Mouse (Mus musculus): ENCODE results near the gene Pcsk5. TPM values are rescaled to one million over a fixed set of nuclear protein-coding genes. Genes with fewer than 3 reads are reported as not detected.

Gene Pcsk5
- polyA plus RNA-seq, 1 experiment from 2014 or later: 12.0 TPM

GRCm38 (mm10) chr19:17835681-17836565 lies 1.5 kb downstream of the Pcsk5 start:
- ATAC-seq (ENCODE audit: low FRiP score): no peak

GRCm38 (mm10) chr19:17834894-17835293 lies 2.5 kb downstream of the Pcsk5 start:
- no peaks in the 10 kb centered on the region for H3K36me3 ChIP-seq
- H3K4me2 ChIP-seq (replicated peaks): peak overlapping the region; percentile 91; the same call in 1 of the 2 replicates
- no peak for ATAC-seq (ENCODE audit: low FRiP score)

More at GRCm38 (mm10) chr19:17835681-17836565, 1.5 kb downstream of the Pcsk5 start:
- under 1% methylated on average over 28 of the region's 28 CpGs for WGBS
- H3K4me2 ChIP-seq (replicated peaks): peak overlapping the region; percentile 91
- no peaks in the 10 kb centered on the region for H3K9me3 ChIP-seq (replicated peaks)
- no peaks in the 10 kb centered on the region for H3K36me3 ChIP-seq
- peak overlapping the region; percentile 78 for H3K4me3 ChIP-seq
- H3K27me3 ChIP-seq: peaks cover 4% of the 10 kb centered on the region; the same call in 1 of the 2 replicates
- peaks cover 15% of the 10 kb centered on the region for H3K4me1 ChIP-seq
- H3K9ac ChIP-seq: peak overlapping the region; percentile 83
- no peak overlapping the region for H3K27ac ChIP-seq

GRCm38 (mm10) chr19:17831376-17831775 lies 6.1 kb downstream of the Pcsk5 start:
- Histone ChIP-seq H3K27me3 (peaks cover 4% of the 10 kb centered on the region; the same call in 1 of the 2 replicates), H3K4me3 (no peak overlapping the region), H3K4me1 (peaks cover 12% of the 10 kb centered on the region), H3K36me3 (no peaks in the 10 kb centered on the region), H3K9me3 (replicated peaks) (no peaks in the 10 kb centered on the region), H3K27ac (no peak overlapping the region), H3K9ac (no peak overlapping the region), H3K4me2 (replicated peaks) (no peak overlapping the region)
- ATAC-seq (ENCODE audit: low FRiP score): no peak
- 92% methylated on average over 2 of the region's 2 CpGs for WGBS

More at GRCm38 (mm10) chr19:17834894-17835293, 2.5 kb downstream of the Pcsk5 start:
- no peak overlapping the region for H3K27ac ChIP-seq
- peaks cover 4% of the 10 kb centered on the region; the same call in 1 of the 2 replicates for H3K27me3 ChIP-seq
- H3K4me3 ChIP-seq: no peak overlapping the region
- H3K4me1 ChIP-seq: peaks cover 15% of the 10 kb centered on the region
- no peak overlapping the region for H3K9ac ChIP-seq
- no peaks in the 10 kb centered on the region for H3K9me3 ChIP-seq (replicated peaks)

- no peak for ATAC-seq (ENCODE audit: low FRiP score)
- no peak overlapping the region for H3K4me3 ChIP-seq
- 85% methylated on average over 8 of the region's 8 CpGs for WGBS
Observed at GRCm38 (mm10) chr19:17828414-17828813, 9.0 kb downstream of the Pcsk5 start.

GRCm38 (mm10) chr19:17826694-17827093 lies 10.7 kb downstream of the Pcsk5 start:
- Histone ChIP-seq H3K4me3 (no peak overlapping the region), H3K9ac (no peak overlapping the region), H3K4me2 (replicated peaks) (no peak overlapping the region), H3K9me3 (replicated peaks) (no peaks in the 10 kb centered on the region), H3K27ac (no peak overlapping the region), H3K27me3 (no peaks in the 10 kb centered on the region), H3K36me3 (no peaks in the 10 kb centered on the region), H3K4me1 (no peaks in the 10 kb centered on the region)
- 80% methylated on average over 3 of the region's 3 CpGs for WGBS
- ATAC-seq (ENCODE audit: low FRiP score): no peak

More at GRCm38 (mm10) chr19:17828414-17828813, 9.0 kb downstream of the Pcsk5 start:
- H3K27me3 ChIP-seq: no peaks in the 10 kb centered on the region
- no peak overlapping the region for H3K9ac ChIP-seq
- H3K9me3 ChIP-seq (replicated peaks): no peaks in the 10 kb centered on the region
- no peak overlapping the region for H3K4me2 ChIP-seq (replicated peaks)
- H3K36me3 ChIP-seq: no peaks in the 10 kb centered on the region
- H3K4me1 ChIP-seq: no peaks in the 10 kb centered on the region
- H3K27ac ChIP-seq: no peak overlapping the region

DNA sequence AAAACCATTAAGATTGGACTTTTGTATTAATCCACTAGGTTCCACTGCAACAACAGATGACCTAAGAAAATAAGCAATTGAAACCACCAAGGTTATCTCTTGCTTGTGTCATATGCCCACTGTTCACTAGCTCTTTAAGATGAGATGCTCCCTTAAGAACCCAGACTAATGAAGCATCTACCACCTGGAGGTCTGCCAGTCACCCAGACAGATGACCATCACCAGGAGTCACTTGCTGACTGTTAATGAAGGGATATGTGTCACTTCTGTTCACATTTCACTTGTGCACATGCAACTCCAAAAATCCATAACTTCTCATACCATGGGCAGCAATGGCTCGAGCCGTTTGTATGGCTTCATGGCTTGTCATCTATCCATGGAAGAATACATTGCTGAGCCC lies 17.4 kb downstream of the Pcsk5 start:
- Histone ChIP-seq H3K9ac (no peak overlapping the region), H3K4me3 (no peak overlapping the region), H3K9me3 (replicated peaks) (no peaks in the 10 kb centered on the region), H3K36me3 (no peaks in the 10 kb centered on the region), H3K4me1 (no peaks in the 10 kb centered on the region), H3K27me3 (no peaks in the 10 kb centered on the region), H3K4me2 (replicated peaks) (no peak overlapping the region), H3K27ac (no peak overlapping the region)
- no peak for ATAC-seq (ENCODE audit: low FRiP score)
- WGBS: 92% methylated on average over 2 of the region's 2 CpGs

DNA sequence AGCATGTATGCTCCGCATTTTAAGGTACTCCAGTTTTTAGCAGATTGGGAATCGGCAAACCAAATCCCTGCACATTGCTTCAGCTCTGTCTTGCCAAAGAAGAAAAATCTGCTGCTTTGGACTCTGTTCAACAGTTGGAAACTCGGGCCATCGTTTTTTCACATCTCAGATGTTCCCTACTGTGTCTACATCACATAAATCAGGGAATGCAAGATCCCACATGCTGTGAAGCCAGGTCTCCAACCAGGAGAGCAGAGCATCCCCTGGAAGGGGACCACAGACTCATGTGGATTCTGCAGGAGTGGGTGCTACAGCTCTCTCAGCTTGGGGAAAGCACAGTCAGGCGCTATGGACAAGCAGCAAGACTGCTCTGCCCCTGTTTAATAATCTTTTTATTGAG lies 18.4 kb downstream of the Pcsk5 start:
- H3K27me3 ChIP-seq: no peaks in the 10 kb centered on the region
- H3K36me3 ChIP-seq: no peaks in the 10 kb centered on the region
- no peak overlapping the region for H3K27ac ChIP-seq
- H3K9ac ChIP-seq: no peak overlapping the region
- 77% methylated on average over 5 of the region's 5 CpGs for WGBS
- no peaks in the 10 kb centered on the region for H3K9me3 ChIP-seq (replicated peaks)
- no peak for ATAC-seq (ENCODE audit: low FRiP score)
- H3K4me2 ChIP-seq (replicated peaks): no peak overlapping the region
- no peaks in the 10 kb centered on the region for H3K4me1 ChIP-seq
- no peak overlapping the region for H3K4me3 ChIP-seq

DNA sequence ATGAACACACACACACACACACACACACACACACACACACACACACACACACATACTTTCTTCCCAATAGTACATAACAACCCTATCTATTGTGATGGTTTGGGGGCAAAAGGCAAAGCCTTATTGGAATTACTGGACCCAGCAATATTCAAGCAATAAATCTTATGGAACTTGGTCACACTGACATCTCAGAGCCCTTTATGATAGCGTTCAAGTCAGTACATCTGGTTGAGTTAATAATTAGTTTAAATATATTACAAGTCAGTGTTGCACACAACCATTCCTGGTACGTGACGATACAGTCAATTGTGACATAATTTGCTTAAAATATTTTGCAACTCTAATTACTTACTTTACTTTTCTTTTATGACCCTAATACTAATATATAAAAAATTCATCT lies 22.4 kb downstream of the Pcsk5 start:
- no peaks in the 10 kb centered on the region for H3K27me3 ChIP-seq
- H3K9ac ChIP-seq: no peak overlapping the region
- WGBS: 90% methylated on average over 3 of the region's 3 CpGs
- no peak overlapping the region for H3K4me2 ChIP-seq (replicated peaks)
- H3K27ac ChIP-seq: no peak overlapping the region
- no peak for ATAC-seq (ENCODE audit: low FRiP score)
- no peaks in the 10 kb centered on the region for H3K4me1 ChIP-seq
- H3K9me3 ChIP-seq (replicated peaks): no peaks in the 10 kb centered on the region
- no peak overlapping the region for H3K4me3 ChIP-seq
- no peaks in the 10 kb centered on the region for H3K36me3 ChIP-seq

- no peak overlapping the region for H3K9ac ChIP-seq
- H3K4me3 ChIP-seq: no peak overlapping the region
- no peak for ATAC-seq (ENCODE audit: low FRiP score)
- H3K9me3 ChIP-seq (replicated peaks): no peaks in the 10 kb centered on the region
- no peak overlapping the region for H3K4me2 ChIP-seq (replicated peaks)
- no peaks in the 10 kb centered on the region for H3K4me1 ChIP-seq
- no peak overlapping the region for H3K27ac ChIP-seq
- 91% methylated on average over 5 of the region's 5 CpGs for WGBS
- H3K36me3 ChIP-seq: no peaks in the 10 kb centered on the region
- no peaks in the 10 kb centered on the region for H3K27me3 ChIP-seq
Observed at GRCm38 (mm10) chr19:17813449-17813990, 23.9 kb downstream of the Pcsk5 start.

DNA sequence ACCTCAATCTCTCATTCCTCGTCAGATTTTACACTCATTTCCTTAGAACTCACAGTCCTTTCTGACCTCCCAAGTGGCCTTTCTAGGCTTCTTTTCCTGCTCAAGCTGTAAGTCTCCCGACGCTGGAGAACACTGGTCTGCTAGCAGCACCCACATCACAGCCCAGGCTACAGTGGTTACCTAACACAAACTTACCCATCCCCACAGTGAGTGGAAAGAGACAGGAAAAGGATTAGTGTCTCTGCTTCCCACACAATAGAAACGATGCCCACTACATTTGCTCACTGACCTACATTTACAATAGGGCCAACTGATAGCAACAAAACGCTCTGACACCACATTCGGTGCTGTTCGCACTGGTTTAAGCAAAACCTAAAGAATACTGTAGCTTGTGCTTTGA lies 24.8 kb downstream of the Pcsk5 start:
- H3K4me1 ChIP-seq: no peaks in the 10 kb centered on the region
- no peaks in the 10 kb centered on the region for H3K27me3 ChIP-seq
- H3K4me3 ChIP-seq: no peak overlapping the region
- ATAC-seq (ENCODE audit: low FRiP score): no peak
- H3K36me3 ChIP-seq: no peaks in the 10 kb centered on the region
- WGBS: 79% methylated on average over 7 of the region's 7 CpGs
- H3K9me3 ChIP-seq (replicated peaks): no peaks in the 10 kb centered on the region
- no peak overlapping the region for H3K27ac ChIP-seq
- no peak overlapping the region for H3K9ac ChIP-seq
- H3K4me2 ChIP-seq (replicated peaks): no peak overlapping the region

DNA sequence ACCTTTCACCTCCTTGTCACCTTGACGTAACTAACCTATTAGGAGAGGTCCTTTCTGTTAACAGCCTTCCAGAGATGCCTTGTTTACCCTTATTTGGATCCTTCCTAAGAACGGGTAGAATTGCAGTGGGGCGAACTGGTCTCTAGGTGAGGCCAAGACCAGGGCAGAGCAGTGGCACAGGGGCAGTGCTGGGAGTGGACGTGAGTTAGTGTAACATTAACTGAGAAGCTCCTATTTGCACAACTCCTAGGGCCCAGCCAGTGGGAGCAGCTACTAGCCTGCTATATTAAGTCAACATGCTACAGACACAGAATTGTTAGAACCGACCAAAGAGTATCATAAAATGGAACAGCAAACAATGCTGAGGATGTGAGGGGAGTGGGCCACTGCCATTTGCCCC lies 30.8 kb downstream of the Pcsk5 start:
- ATAC-seq (ENCODE audit: low FRiP score): no peak
- no peak overlapping the region for H3K4me2 ChIP-seq (replicated peaks)
- no peaks in the 10 kb centered on the region for H3K27me3 ChIP-seq
- H3K4me1 ChIP-seq: no peaks in the 10 kb centered on the region
- H3K9me3 ChIP-seq (replicated peaks): no peaks in the 10 kb centered on the region
- H3K27ac ChIP-seq: no peak overlapping the region
- WGBS: 85% methylated on average over 5 of the region's 5 CpGs
- no peaks in the 10 kb centered on the region for H3K36me3 ChIP-seq
- H3K4me3 ChIP-seq: no peak overlapping the region
- no peak overlapping the region for H3K9ac ChIP-seq

GRCm38 (mm10) chr19:17800798-17801197 lies 36.6 kb downstream of the Pcsk5 start:
- H3K27me3 ChIP-seq: no peaks in the 10 kb centered on the region
- no peak overlapping the region for H3K4me3 ChIP-seq
- 93% methylated on average over 1 of the region's 1 CpGs for WGBS

More at GRCm38 (mm10) chr19:17800798-17801197, 36.6 kb downstream of the Pcsk5 start:
- ATAC-seq (ENCODE audit: low FRiP score): no peak
- Histone ChIP-seq H3K9ac (no peak overlapping the region), H3K27ac (no peak overlapping the region), H3K36me3 (no peaks in the 10 kb centered on the region), H3K4me2 (replicated peaks) (no peak overlapping the region), H3K4me1 (no peaks in the 10 kb centered on the region), H3K9me3 (replicated peaks) (no peaks in the 10 kb centered on the region)
